Mouse (Mus musculus) heart, postnatal 10 days (tissue): ENCODE data around the gene Sbno2. TPM values are rescaled to one million over a fixed set of nuclear protein-coding genes. Genes with fewer than 3 reads are reported as not detected.
A peak's percentile ranks its signal among the peaks of the same experiment; 100 is the strongest.
"Not testable (repeated sequence)": the region's sequence is repeated elsewhere in the genome, so short reads cannot be mapped to it uniquely, and the experiment has no call there.

ENCODE experiments used
- DNase-seq, 2 experiments: peaks; one replicate each; pipeline ENCODE4 v3.0.0; 2021
- intact Hi-C: fragments of 180-260 bp; cut with DNase I; formaldehyde crosslinking; loops from one replicate; pipeline ENCODE4 v1.15.1; 2025
- total RNA-seq, 2 experiments: library from RNA; stranded (reverse); gene quantifications; 2 replicates each; pipeline ENCODE4 v1.2.3; 2021

Sbno2 gene
- total RNA-seq, 2 experiments from 2014 or later, result 15.1 to 17.6 TPM

GRCm38 (mm10) chr10:80050244-80050643, 55.1 kb downstream of the Sbno2 start:
- no peak for DNase-seq
- intact Hi-C loops, result loop anchor here (5.0 kb wide), 1 partner anchor 63 kb away; the partner anchor contains the start of gene Cnn2

GRCm38 (mm10) chr10:80048834-80049233, 56.5 kb downstream of the Sbno2 start:
- intact Hi-C loops, result no loop called here

GRCm38 (mm10) chr10:80048396-80048795, 57.0 kb downstream of the Sbno2 start:
- intact Hi-C loops, result no loop called here

More at GRCm38 (mm10) chr10:80048834-80049233, 56.5 kb downstream of the Sbno2 start:
- DNase-seq, result no peak

GRCm38 (mm10) chr10:80047041-80047565, 58.3 kb downstream of the Sbno2 start, which contains the start of gene Gpx4:
Gene Gpx4 (plus strand): TSS chr10:80047166.
- intact Hi-C loops, result no loop called here
- no peak for DNase-seq

More at GRCm38 (mm10) chr10:80048396-80048795, 57.0 kb downstream of the Sbno2 start:
- DNase-seq, result no peak

DNA sequence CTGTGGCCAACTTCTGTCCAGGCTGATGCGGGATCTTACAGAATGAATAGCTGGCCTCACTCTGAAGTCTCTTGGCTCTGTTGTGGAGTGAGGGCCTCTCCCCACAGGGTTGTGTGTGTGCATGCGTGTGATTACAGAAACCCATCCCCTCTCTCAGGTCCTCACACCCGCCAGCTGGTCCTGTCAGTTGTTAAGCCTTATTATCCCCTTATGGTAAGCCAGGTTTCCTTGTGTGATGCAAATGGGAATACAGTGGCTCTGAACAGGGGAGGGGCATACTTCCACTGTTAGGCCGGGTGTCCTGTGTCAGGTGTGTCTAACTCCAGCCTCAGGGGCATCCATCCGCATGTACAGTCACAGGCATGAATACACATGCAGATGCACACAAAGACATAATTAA, 59.6 kb downstream of the Sbno2 start:
- DNase-seq, result no peak
- intact Hi-C loops, result no loop called here

DNA sequence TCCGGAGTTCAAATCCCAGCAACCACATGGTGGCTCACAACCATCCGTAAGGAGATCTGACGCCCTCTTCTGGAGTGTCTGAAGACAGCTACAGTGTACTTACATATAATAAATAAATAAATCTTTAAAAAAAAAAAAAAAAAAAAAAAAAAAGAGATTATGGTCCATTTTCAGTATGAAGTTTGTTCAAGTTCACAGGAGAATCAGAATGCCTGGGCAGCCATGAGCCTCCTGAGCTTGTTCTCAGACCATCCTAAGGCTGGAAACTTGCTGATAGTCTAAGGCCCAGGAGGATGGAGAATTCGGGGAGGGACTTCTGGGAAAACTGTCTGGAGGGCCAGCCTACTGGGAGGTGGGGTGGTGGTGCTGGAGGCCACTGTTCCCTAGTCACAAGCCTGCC, 60.0 kb downstream of the Sbno2 start:
- intact Hi-C loops, DNase-seq: not testable (repeated sequence)

- DNase-seq, result no peak
Observed at GRCm38 (mm10) chr10:80044087-80044486, 61.3 kb downstream of the Sbno2 start.

DNA sequence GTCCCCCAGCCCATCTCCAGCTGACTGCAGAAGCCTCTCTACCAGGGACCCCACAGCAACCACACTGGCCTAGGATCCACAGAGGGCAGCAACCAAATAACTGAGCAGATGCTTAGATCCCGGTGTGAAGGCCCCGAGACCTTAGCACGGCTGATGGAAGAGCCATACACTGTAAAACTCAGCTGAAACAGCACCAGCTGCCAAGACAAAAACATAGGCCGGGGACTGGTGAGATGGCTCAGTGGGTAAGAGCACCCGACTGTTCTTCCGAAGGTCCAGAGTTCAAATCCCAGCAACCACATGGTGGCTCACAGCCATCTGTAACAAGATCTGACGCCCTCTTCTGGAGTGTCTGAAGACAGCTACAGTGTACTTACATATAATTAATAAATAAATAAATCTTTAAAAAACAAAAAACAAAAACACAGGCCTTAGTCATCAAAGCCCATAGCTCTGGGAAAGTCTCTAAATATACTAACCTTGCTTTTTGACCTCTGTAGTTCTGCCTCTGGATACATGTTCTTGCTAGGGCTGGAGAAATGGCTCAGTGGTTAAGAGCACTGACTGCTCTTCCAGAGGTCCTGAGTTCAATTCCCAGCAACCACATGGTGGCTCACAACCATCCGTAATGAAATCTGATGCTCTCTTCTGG, 63.8 kb downstream of the Sbno2 start:
- DNase-seq, intact Hi-C loops: not testable (repeated sequence)

More at GRCm38 (mm10) chr10:80044087-80044486, 61.3 kb downstream of the Sbno2 start:
- intact Hi-C loops, result no loop called here

DNA sequence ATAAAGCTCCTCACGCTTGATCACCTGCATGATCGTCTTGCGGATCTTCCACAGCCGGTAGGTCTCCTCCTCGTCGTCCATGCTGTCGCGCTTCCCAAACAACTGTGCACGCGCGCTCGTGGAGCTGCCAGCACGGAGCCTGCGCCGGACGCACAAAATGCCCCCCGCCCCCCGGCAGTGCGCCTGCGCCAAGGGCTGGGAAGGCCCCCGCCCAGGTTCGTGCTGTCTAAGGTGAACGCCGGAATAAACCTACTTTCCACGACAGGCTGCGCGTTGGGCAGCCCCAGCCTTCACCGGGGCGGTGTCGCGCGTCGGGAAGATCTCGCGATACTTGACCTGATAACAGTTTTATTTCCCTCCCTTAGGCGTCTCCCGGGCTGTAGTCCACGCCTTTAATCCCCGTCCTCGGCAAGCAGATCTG, 65.8 kb downstream of the Sbno2 start, which contains the start of gene Polr2e:
Polr2e (minus strand) TSS at position 237 of the 421 bp plus-strand sequence.
- intact Hi-C loops, result no loop called here
- DNase-seq, result peak; percentile 98 to 99

DNA sequence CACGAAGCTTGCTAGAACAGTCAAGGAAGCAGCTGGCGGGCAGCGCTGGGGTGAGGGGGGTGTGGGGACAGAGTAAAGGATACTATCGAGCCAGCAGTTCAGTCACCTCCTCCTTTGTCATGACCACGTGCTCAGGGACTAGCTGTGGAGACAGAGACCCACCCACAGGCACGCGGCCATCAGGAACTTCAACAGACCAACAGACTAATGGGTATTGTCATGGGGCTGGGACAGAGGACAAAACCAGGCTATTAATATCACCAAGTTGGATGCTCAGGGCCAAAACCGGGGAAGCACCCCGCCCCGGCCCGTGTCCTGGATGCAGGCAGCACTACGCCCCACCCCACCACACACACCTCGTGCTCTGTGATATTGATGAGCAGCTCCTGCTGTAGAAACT, 68.5 kb downstream of the Sbno2 start:
- intact Hi-C loops, result no loop called here
- DNase-seq, result peak; percentile 62 to 73

- intact Hi-C loops, result loop anchor here (2.0 kb wide), 2 partner anchors 39 to 47 kb away; partner anchors contain the start of genes Abca7 and Cnn2
- DNase-seq, result no peak
Observed at GRCm38 (mm10) chr10:80035686-80036085, 69.7 kb downstream of the Sbno2 start.

DNA sequence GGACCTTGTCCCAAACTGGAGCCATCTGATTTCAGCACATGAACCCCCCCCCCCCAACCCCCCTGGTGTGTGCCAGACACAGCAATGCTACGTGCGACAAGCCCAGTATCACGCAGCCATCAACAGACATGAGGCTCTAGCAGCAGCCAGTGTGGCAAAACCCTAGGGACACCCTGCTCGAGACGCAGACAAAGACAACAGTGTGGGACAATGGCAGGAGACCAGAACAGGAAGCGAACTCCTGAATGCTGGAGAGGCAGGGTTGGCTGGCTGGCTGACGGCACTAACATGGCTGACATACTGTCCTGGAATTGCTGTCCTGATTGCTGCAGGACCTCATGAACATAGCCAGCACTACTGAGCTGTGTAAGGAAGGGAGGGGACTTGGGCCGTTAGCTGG, 70.2 kb downstream of the Sbno2 start:
- DNase-seq, result peak in 1 of 2 experiments; percentile 48
- intact Hi-C loops, result loop anchor here (2.0 kb wide), 2 partner anchors 38 to 46 kb away; partner anchors contain the start of genes Abca7 and Cnn2

- peak; percentile 63 to 72 for DNase-seq
- intact Hi-C loops, result loop anchor here (2.0 to 5.0 kb wide), 3 partner anchors 37 to 79 kb away; partner anchors contain the start of genes Abca7 and Cnn2
Observed at GRCm38 (mm10) chr10:80033511-80034391, 71.6 kb downstream of the Sbno2 start.

DNA sequence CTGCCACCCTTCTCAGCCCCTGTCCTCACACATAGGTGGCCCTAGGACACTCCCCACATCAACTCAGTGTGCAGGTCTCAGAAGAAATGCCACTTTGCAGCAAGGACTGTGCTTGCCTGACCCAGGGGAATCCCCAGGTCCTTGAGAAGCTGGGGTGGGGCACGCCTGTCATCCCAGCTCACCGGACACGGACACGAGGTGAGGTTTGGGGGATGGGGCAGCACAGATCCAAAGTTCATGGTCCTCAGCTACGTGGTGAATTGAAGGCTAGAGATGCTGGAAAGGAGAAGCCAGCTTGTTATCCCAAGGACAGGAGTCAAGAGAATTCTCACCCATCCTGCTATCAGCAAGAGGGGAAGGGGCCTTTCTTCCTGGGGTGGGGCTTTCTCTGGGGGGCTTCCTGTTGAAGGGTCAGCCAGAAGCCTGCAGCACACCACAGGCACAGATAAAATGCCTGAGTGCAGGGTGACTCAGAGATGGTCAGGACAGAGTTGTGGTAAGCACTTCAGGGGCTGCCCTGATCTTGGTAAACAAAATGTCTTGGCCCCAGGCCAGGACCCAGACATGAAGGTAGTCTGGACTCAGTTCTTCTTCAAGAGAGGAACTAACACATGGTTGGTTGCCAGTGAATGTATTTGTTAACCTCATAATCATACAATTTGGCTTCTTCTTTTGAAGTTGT, 72.4 kb downstream of the Sbno2 start:
- peak; percentile 64 to 66 for DNase-seq
- intact Hi-C loops, result loop anchor here (5.0 kb wide), 1 partner anchor 79 kb away; no protein-coding TSS in a partner anchor

DNA sequence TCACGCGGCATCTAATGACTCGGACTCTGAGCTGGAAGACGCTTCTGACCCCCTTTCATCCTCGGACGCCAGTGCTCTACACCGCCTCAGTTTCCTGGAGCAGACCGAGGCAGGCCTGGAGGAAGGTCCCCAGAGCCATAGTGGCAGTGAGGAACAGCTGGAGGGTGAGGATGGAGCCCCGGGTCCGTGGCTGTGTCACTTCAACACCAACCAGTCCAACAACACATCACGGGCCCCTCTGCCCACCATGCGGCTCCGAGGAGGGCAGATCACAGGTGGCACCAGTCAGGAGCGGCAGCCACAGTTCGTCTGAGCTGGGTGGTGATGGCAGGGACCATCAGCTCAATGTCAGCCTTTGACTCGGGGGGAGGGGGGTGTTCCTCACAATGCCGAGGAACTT, 74.6 kb downstream of the Sbno2 start:
- intact Hi-C loops, result loop anchor here (5.0 kb wide), 1 partner anchor 82 kb away; no protein-coding TSS in a partner anchor
- no peak for DNase-seq

DNA sequence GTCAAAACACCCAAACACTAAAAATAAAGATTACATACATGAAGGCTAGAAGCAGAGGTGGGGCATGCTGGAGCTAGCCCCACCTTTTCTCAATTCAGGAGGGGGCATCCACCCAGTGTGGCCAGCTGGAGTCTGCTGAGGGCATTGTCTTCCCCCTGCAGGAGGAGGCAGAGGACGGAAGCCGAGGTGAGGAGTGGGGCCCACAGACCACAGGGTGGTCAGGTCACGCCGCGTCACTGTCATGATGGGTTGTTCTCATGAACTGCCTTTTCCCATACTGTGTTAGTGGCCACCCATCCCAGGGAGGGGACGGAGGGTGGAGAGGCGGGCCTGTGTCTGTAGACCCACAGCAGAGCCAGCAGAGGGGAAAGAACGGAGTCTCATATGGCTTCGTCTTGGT, 75.2 kb downstream of the Sbno2 start:
- intact Hi-C loops, result loop anchor here (5.0 kb wide), 1 partner anchor 82 kb away; no protein-coding TSS in a partner anchor
- DNase-seq, result no peak

DNA sequence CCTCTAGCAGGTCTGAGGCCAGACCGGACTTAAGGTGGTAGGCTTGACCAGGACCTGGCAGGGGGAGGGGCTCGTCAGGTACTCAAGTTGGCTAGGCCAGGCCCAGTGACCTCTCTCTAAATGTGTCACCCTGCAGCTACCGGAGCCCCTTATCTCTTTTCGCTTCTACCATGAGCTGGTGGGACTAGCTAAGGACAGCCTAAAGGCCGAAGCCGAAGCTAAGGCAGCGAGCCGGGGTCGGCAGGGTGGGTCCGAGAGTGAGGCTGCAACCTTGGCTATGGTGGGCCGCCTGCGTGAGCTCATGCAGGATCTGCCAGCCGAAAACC, 76.9 kb downstream of the Sbno2 start:
- DNase-seq, result no peak
- intact Hi-C loops, result no loop called here

DNA sequence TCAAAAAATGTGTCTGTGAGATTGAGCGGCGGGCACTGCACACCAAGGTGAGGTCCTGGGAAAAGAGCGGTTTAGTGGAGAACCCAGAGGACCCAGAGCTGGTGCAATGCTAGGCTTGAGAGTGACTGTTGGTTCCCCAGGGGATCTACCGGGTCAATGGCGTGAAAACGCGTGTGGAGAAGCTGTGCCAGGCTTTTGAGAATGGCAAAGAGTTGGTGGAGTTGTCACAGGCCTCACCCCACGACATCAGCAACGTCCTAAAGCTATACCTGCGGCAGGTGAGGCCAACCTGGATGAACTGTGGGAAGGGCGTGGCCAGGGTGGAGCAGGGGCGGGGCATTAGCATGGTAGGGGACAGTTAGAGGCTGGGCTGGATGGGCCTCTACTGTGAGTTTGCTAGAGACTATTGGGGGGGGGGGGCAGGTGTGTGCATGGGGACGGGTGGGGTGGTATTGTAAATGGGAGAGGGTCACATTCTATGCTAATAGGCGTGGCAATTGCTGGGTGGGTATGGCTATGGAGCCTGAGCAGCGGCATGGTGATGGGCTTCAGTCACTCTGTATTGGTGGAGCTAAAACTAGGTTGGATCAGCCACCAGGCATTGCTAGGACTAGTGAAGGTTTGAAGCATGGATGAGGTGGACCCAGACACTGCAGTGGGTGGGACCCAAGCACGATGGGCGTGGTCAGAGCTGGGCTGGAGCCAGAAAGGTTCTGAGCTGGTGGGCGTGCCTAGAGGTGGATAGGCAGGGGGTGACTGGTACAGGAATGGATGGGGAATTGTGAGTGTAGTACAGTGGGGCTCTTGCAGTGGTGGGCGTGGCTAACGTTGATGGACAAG, 77.5 kb downstream of the Sbno2 start:
- DNase-seq, result no peak
- intact Hi-C loops, result no loop called here

- no peak for DNase-seq
- intact Hi-C loops, result no loop called here
Observed at GRCm38 (mm10) chr10:80025889-80026288, 79.5 kb downstream of the Sbno2 start.
